Mouse (Mus musculus): Measurements from ENCODE around the gene Adgrb2. TPM values are rescaled to one million over a fixed set of nuclear protein-coding genes. Genes with fewer than 3 reads are reported as not detected.

Gene Adgrb2
- 116 and 130 TPM in 2 replicates for polyA plus RNA-seq (2012; rRNA removed)

DNA sequence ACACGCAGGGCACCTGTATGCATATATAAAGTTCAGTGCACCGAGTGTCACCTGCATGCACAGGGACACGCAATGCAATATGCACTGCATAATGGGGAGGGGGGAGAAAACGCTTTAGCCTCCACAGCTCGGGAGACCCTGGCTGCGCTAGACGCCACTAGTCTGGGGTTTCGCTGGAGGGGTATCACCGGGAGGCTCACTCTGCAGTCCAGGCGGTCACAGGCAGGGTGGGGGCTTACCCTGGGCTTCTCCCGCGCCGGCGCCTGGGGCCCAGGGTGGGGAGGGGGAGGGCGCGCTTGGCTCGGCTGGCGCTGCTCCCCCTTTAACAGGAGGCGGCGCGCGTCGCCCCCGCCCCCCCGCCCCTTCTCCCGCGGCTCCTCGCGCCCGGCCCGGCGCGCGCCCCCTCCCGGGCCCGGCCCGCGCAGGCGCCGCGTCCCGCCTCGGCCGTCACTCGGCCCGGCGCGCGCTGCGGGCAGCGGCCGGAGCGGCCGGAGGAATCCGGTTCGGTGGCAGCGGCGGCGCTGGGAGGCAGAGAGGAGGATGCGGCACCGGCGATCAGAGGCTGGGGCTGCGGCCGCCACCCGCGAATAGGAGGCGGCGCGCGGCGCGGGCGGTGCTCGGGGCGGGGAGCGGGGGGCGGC is at the start of gene Adgrb2:
TSS of gene Adgrb2 (plus strand) at position 450 of the 641 bp plus-strand sequence.
- WGBS, result under 1% methylated on average over 49 of the region's 77 CpGs
- TF ChIP-seq POLR2A (IDR thresholded peaks at IDR 0.05; ENCODE audit: borderline replicate concordance, insufficient read depth, low read length), result peak; percentile 48; the same call in 1 of the 2 replicates
- no peak for TF ChIP-seq CTCF (IDR thresholded peaks at IDR 0.05; ENCODE audit: borderline replicate concordance, insufficient read depth, low read depth, low read length)
- H3K27ac ChIP-seq (ENCODE audit: insufficient read depth, low read length), result peak within 1 kb of the TSS; percentile 61; the same call in 1 of the 2 replicates
- peak; percentile 55 to 62 for DNase-seq
- H3K4me3 ChIP-seq (replicated peaks; ENCODE audit: insufficient read depth, low read depth, low read length), result peak within 1 kb of the TSS; percentile 74
- H3K4me1 ChIP-seq (ENCODE audit: control insufficient read depth, insufficient read depth, low read length), result peaks cover 34% of the 10 kb centered on the region
- H3K27me3 ChIP-seq (ENCODE audit: control insufficient read depth, insufficient read depth, low read length), result no peaks in the 10 kb centered on the region

DNA sequence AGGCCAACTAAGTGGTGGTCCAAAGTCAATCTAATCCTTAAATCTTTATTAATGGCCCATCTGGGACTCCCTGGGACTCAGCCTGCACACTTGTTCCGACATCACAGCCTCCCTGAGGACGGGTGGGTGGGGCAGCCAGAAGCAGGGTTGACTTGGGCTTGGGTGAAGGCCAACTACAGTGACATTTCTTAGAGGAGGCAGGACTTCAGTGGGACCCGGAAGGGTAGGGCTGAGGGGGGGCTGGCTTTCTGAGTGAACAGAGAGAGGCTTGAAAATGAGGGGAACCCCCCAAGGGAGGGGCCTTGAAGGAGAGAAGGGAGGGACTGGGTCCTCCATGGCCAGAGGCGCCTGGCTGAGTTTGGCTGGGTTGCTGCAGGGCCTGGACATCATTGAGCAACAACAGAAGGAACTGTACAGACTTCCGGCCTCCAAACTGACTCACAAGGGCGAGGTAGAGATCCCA is 33.3 kb upstream of the Adgrb2 start:
- H3K4me3 ChIP-seq (replicated peaks; ENCODE audit: insufficient read depth, low read depth, low read length), result no peak overlapping the region
- 61% methylated on average over 6 of the region's 6 CpGs for WGBS
- no peak overlapping the region for H3K27ac ChIP-seq (ENCODE audit: insufficient read depth, low read length)
- H3K27me3 ChIP-seq (ENCODE audit: control insufficient read depth, insufficient read depth, low read length), result no peaks in the 10 kb centered on the region
- no peak for DNase-seq
- no peak for TF ChIP-seq POLR2A (IDR thresholded peaks at IDR 0.05; ENCODE audit: borderline replicate concordance, insufficient read depth, low read length)
- no peak for TF ChIP-seq CTCF (IDR thresholded peaks at IDR 0.05; ENCODE audit: borderline replicate concordance, insufficient read depth, low read depth, low read length)
- H3K4me1 ChIP-seq (ENCODE audit: control insufficient read depth, insufficient read depth, low read length), result no peaks in the 10 kb centered on the region; the same call in 1 of the 2 replicates

DNA sequence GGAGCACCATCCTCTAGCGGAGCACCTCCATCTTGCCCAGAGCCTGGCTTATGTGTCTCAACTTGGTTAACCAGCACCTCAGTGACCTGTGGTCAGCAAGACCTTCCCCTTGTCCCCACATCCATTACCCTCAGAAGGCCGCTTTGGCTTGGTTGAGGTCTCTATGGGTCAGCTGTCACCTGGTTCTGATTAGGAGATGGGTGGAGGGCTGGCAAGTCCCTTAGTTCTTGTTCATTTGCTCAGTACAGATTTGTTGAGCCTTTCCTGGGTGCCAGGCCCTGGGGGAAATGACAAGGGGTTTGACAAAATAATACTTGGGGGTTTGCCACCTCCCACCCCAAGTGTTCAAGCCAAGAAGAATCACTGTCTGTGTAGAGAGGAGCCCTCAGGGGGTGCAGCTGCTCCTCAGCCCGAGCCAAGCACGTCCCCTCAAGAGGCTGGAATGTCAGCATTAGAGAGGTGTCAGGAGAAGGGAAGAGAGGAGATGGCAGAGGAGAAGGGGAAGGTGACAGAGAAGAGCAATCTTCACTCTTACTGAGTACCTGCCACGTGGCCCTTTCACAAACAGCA is 32.3 kb upstream of the Adgrb2 start:
- H3K4me1 ChIP-seq (ENCODE audit: control insufficient read depth, insufficient read depth, low read length), result no peaks in the 10 kb centered on the region; the same call in 1 of the 2 replicates
- TF ChIP-seq CTCF (IDR thresholded peaks at IDR 0.05; ENCODE audit: borderline replicate concordance, insufficient read depth, low read depth, low read length) (no peak), POLR2A (IDR thresholded peaks at IDR 0.05; ENCODE audit: borderline replicate concordance, insufficient read depth, low read length) (no peak)
- H3K27ac ChIP-seq (ENCODE audit: insufficient read depth, low read length), result no peak overlapping the region
- 59% methylated on average over 5 of the region's 5 CpGs for WGBS
- H3K4me3 ChIP-seq (replicated peaks; ENCODE audit: insufficient read depth, low read depth, low read length), result no peak overlapping the region
- no peak for DNase-seq
- H3K27me3 ChIP-seq (ENCODE audit: control insufficient read depth, insufficient read depth, low read length), result no peaks in the 10 kb centered on the region

DNA sequence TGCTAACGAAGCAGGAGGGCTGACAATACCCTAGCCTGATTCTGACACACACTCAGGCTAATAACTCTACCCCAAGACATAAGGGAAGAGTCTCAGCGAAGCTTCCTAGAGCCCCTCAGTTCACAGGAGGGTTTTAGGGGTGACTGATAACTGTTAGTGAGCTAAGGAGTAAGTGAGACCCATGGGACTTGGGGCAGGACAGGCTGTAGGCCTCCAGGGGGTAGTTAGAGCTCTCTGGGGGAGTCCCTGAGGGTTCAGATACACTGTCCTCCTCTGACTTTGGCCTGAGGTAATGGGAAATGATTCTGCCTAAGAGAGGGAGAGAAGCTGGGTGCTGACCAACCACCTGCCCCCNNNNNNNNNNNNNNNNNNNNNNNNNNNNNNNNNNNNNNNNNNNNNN is 30.1 kb upstream of the Adgrb2 start:
- TF ChIP-seq POLR2A (IDR thresholded peaks at IDR 0.05; ENCODE audit: borderline replicate concordance, insufficient read depth, low read length) (no peak), CTCF (IDR thresholded peaks at IDR 0.05; ENCODE audit: borderline replicate concordance, insufficient read depth, low read depth, low read length) (no peak)
- 67% methylated on average over 2 of the region's 2 CpGs for WGBS

DNA sequence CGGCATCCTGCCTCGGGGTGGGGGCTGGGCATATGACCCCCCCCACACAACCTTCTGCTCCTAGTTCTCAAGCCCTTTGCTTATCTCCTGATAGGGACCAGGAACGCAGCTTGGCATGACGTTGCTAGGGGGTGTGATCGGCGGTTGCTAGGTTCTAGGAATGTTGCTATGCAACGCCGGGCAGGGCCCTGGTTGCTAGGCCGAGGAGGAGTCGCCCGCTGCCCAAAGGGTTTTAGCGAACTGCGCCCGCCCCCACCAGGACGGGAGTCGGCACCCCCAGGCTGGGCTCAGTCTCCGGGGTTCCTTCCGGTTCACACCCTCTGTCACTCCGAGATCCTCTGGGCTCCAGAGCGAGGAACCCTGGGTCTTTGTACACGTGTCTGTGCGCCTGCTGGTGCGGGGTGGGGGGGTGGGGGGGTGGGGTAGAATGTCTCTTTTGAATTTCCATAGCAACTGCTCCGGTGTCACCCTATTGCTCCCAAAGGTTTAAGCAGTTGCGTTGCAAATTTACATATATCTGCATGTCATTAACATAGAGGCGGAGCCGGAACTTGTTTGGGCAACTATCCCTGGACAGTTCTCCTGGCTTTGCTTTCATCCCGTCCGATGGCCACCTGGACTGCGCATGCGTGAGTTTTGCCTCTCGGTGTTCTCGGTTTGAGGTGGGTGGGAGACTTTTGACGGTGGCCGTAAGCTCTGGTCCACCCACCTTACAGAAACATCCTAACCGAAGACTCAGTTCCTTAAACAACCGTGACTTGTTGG is 24.3 kb upstream of the Adgrb2 start:
- peak; percentile 67 to 69 for DNase-seq
- no peaks in the 10 kb centered on the region for H3K27me3 ChIP-seq (ENCODE audit: control insufficient read depth, insufficient read depth, low read length)
- no peak overlapping the region for H3K27ac ChIP-seq (ENCODE audit: insufficient read depth, low read length)
- WGBS, result 4% methylated on average over 37 of the region's 37 CpGs
- TF ChIP-seq CTCF (IDR thresholded peaks at IDR 0.05; ENCODE audit: borderline replicate concordance, insufficient read depth, low read depth, low read length) (no peak), POLR2A (IDR thresholded peaks at IDR 0.05; ENCODE audit: borderline replicate concordance, insufficient read depth, low read length) (no peak)
- no peaks in the 10 kb centered on the region for H3K4me1 ChIP-seq (ENCODE audit: control insufficient read depth, insufficient read depth, low read length)
- H3K4me3 ChIP-seq (replicated peaks; ENCODE audit: insufficient read depth, low read depth, low read length), result peak overlapping the region; percentile 45

More for the DNA sequence above, 30.1 kb upstream of the Adgrb2 start:
- no peak for DNase-seq
- Histone ChIP-seq H3K4me3 (replicated peaks; ENCODE audit: insufficient read depth, low read depth, low read length) (no peak overlapping the region), H3K27ac (ENCODE audit: insufficient read depth, low read length) (no peak overlapping the region), H3K27me3 (ENCODE audit: control insufficient read depth, insufficient read depth, low read length) (no peaks in the 10 kb centered on the region), H3K4me1 (ENCODE audit: control insufficient read depth, insufficient read depth, low read length) (no peaks in the 10 kb centered on the region; the same call in 1 of the 2 replicates)

DNA sequence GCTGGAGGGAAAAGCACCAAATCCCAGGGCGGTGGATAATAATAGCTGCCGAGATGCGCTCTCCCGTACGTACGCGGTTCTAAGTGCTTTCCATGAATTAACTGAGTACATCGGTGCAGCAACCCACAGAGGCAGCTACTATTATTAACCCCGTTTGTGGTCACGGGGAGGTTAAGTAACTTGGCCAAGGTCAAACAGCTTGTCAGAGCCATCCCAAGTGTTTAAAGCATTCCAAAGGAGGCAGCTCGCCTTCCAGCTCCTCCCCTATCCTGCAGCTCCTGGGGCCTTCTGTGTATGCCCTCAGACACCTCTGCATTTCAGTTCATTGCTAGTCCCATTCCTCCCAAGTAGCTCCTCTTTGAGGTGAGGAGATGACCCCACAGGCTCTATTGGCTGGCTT is 19.4 kb upstream of the Adgrb2 start:
- WGBS, result 87% methylated on average over 11 of the region's 11 CpGs
- Histone ChIP-seq H3K27me3 (ENCODE audit: control insufficient read depth, insufficient read depth, low read length) (no peaks in the 10 kb centered on the region), H3K4me3 (replicated peaks; ENCODE audit: insufficient read depth, low read depth, low read length) (no peak overlapping the region), H3K4me1 (ENCODE audit: control insufficient read depth, insufficient read depth, low read length) (peaks cover 19% of the 10 kb centered on the region), H3K27ac (ENCODE audit: insufficient read depth, low read length) (no peak overlapping the region)
- DNase-seq, result no peak
- TF ChIP-seq CTCF (IDR thresholded peaks at IDR 0.05; ENCODE audit: borderline replicate concordance, insufficient read depth, low read depth, low read length), result no peak
- no peak for TF ChIP-seq POLR2A (IDR thresholded peaks at IDR 0.05; ENCODE audit: borderline replicate concordance, insufficient read depth, low read length)

DNA sequence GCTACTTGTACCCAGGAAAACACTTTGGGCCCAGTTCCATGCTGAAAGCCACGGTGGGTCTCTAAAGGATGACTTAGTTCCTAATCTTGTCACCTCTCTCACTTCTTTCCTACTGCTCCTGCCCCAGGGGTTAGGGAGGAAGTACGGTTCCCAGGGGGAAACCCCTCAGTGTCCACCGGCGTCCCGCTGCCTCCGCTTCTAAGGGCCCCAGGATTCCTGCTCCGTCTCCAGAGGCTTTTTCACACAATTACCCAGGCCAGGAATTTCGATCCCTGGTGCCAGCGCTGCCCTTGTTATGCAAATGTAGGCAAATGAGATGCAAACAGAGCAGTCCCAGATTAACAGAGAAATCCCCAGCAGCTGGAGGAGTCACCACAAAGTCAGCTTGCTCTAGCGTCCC is 18.5 kb upstream of the Adgrb2 start:
- no peak for DNase-seq
- no peak overlapping the region for H3K27ac ChIP-seq (ENCODE audit: insufficient read depth, low read length)
- H3K4me3 ChIP-seq (replicated peaks; ENCODE audit: insufficient read depth, low read depth, low read length), result no peak overlapping the region
- TF ChIP-seq POLR2A (IDR thresholded peaks at IDR 0.05; ENCODE audit: borderline replicate concordance, insufficient read depth, low read length) (no peak), CTCF (IDR thresholded peaks at IDR 0.05; ENCODE audit: borderline replicate concordance, insufficient read depth, low read depth, low read length) (no peak)
- H3K4me1 ChIP-seq (ENCODE audit: control insufficient read depth, insufficient read depth, low read length), result peaks cover 19% of the 10 kb centered on the region
- no peaks in the 10 kb centered on the region for H3K27me3 ChIP-seq (ENCODE audit: control insufficient read depth, insufficient read depth, low read length)
- 60% methylated on average over 10 of the region's 10 CpGs for WGBS
